Mouse (Mus musculus): Measurements from ENCODE around the gene Cd101.

Gene Cd101

DNA sequence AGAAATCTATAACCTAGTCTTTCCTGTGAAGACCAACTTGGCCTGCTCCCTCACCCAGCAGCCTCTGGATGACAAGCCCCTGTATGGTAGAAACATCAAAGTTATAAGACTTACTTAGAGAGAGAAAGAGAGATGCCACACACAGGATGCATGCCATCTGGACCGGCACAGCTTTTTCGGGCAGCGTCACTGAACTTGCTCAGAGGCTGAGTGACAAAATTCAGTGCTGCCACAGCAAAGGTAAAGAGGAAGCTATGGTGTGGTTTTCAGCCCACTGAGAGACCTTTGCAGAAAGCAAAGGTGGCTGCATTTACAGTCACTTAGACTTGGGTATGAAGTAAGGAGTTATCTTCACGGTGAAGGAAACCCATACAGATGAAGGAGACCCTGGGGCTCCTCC is at the start of gene Cd101:
Gene Cd101, minus strand, starts transcription at position 218 of the 400 bp plus-strand sequence.
- DNase-seq = no peak

DNA sequence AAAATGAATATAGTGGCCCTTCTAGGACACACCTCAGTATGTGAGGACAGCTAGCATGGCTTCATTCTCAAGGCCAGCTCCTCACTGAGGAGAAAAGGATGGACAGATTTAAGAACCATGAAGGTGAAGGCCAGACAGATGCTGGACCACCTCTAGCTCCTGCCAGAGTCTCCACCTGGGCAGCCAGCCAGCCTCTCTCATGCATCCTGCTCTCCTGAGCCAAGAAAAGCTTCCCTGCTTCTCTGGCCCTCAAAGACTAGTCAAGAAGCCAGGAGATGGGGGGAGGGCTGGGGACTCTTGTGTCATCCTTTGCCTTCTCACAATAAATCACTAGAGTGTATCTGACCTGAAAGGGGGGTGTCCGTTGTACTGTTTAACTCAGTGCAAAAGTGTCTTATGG is 49.0 kb upstream of the Cd101 start:
- peak; percentile 12 for DNase-seq

DNA sequence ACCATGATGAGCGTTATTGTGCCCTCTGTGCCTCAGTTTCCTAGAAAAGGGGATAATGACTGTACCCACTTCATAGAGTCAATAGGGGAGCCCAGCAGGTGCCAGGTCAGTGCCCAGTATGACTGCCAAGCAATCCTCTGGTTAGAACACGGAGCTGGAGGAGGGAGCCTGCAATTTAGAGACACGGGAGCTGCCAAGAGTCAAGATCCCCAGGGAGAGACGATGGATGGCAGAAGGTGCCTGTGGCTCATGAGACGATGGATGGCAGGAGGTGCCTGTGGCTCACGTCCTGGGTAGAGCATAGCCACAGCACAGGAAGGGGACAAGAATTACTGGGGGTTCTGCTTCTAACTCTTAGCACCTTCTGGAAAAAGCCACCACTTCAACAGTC is 48.3 kb upstream of the Cd101 start:
- DNase-seq = no peak

DNA sequence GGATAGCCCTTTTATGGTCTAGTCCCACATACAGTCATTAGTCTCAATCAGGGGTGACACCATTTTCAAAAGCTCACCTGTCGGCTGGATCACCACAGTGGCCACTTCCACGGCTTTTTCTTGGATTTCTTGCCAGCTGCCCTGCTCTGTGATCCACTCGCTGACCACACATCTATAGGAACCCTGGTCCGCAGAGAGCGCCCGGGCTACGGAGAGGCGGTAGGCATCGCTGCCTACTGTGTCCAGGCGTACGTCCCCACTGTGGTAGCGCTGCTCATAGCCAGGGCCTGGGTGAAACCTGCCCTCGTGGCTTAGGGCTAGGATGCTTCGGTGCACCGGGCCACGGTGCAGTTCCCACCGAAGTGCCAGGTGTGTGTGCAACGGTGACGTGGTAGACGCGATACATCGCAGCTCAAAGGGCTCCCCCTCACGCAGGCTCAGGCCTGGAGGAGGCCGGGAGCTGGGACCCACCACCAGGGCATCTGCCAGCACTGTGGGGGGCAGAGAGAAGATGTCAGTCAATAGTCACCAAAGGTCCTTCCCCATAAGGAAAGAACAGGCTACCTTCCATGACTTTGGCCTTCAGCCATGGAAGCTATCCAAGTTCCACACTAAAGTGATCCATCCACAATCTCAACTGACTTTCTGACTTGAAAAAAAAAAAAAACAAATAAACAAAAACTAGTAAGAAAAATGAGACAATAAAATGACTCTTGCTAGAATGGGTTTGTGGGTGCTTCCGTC is 47.8 kb upstream of the Cd101 start:
- peak; percentile 11 for DNase-seq

DNA sequence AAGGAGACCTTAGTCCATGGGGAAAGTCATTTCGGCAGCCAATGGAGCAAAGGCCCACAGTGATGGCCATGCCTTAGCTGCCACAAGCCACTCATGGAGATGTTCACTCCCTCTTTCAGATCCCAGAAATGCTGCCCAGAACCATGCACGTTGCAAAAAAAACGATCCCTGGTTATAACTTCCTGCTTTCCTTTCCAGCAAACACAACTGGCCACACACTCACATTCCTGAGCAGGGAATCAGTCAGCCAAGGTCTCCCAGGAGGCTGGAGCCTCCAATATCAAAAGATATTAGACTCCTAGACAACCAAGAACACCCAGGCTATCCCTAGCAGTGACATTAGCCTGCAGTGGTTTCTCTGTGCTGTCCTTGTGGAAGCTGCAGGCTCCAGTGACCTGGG is 46.5 kb upstream of the Cd101 start:
- DNase-seq = no peak

DNA sequence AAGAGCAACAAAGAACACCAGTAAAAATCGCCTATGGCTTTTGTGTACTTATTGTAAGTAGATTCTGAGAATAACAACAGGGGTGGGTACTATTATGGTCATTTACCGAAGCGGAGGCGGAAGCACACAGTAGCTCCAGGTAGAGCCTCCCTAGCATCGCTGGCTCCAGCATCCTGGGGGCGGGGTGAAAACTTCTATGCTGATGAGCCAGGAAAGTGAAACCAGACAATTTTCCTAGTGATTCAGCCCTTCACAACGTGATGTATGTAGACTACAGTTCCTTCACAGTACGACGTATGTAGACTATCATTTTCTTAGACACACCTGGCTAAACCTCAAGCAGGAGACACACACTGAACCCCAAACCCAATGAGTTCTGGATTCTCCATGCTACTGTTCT is 44.0 kb upstream of the Cd101 start:
- DNase-seq = no peak

DNA sequence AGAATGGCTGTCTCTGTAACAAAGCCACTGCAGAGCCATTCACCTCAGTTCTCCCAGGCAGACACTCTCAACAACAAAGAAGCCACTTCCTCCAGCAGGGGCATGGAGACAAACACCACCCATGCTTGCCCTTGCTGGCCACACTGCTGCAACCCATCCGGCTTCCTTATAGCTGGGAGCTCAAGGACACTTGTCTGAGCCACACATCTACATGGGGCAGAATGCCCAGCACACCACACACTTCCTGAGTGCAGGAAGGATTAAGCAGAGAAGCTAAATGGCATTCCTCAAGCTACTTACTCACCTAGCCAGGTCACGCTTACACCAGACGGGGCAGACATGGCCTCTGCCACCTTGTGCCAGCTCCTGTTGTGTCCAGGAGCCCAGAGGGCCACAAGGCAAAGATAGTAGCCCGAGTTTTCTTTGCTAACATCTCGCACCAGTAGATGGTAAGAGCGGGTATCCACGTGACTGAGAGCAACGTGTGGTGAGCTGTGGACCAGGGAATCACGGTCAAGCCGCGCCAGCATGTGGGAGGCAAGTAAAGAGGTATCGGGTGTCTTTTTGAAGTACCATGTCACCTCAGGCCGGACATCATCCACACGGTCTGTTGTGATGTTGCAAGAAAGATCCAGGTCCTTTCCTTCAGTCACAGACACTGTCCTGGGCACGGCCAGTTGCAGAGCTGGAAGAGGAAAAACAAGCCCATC is 43.3 kb upstream of the Cd101 start:
- DNase-seq = no peak

DNA sequence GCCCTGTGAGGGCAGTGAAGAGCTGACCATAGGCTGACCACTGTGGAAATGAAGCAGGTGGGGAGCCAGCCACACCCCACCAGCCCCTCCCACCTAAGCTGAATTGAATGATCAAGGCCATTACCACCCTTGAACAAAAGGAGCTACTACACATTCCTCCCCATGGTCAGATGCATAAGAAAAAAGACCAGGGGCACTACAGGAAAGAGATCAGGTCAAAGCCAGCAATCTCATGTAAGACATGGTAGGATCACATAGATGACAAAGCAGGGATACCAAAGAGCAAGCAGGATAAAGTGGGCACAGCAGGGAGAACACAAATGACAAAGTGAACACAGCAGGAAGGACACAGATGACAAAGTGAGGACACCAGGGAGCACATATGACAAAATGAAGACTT is 42.2 kb upstream of the Cd101 start:
- no peak for DNase-seq

DNA sequence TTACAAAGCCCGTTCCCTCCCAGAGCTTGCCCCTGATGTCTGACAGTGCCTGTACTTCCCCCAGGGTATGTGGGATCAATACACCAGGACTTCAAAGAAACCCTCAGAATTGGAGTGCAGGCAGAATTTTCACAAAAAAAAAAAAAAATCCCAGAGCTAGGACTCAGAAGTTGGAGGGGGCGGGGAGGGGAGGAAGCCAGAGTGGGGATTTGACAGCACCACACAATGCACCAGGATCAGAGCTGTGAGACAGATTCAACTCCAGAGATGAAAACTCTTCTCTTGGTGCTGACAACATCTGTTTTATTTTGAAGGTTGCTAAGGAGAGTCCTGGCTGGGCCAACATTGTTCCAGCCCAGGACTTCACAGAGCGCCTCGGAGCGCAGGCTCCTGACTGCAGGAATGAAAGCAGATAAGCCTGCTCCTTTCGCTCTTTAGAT is 41.5 kb upstream of the Cd101 start:
- no peak for DNase-seq

DNA sequence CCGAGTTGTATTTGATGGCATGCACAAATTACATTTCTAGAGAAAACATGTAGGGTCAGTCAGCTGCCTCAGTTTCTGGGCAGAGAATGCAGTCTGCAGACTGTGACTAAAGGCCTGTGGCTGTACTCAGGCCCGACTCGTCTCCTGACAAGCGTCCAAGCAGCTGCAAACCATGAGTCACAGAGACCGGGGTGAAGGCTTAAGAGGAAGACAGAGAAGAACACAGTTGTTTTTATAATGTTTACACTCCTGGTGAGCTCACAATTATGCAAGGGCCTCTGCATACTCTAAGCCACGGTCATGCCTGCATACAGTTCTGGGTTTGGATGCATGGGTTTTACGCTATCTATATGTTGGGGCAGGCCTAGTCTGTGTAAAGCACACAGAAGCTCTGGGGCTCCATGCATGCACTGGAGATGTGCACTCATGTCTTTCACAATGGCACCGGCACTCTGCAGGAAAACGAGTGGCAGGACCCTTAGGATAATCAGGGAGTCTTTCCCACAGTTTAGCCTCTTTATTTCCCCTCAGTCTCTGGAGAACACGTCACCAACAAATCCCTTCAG is 41.0 kb upstream of the Cd101 start:
- DNase-seq = no peak

DNA sequence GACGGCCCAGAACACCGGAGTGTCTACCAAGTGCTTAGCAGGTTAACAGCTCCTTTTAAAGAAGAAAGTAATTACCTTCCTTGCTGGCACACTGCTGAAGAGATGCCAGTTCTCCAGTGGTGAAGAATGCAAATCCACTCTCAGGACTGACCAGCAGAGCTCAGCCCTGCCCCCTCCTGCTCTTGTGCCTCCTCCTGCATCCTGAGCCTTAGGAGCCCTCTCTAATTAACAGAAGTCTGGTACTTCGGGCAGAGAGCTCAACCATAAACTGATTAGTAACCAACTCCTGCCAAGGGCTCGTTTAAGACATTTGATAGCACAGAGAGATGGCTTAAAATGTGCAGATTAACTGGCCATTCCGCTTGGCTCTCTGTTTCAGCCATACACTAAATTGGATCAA is 39.3 kb upstream of the Cd101 start:
- DNase-seq = no peak

DNA sequence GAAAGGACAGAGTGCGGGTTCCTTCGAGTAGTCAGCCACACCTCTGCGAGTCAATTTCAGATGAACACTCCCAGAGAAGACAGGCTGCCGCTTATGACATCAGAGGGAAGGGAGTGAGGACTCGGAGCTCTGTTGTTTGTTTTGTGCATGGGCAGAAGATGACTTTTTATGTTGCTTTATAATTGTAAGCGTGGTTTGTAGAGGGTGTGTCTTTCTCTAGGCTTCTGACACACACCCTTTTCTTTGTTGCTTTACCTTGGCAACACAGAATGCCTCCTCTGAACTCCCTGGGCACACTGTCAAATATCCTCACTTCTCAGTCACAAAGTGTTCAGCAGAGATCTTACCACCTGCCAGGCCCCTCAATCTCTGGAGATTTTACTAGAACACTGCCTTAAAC is 36.8 kb upstream of the Cd101 start:
- DNase-seq = no peak

DNA sequence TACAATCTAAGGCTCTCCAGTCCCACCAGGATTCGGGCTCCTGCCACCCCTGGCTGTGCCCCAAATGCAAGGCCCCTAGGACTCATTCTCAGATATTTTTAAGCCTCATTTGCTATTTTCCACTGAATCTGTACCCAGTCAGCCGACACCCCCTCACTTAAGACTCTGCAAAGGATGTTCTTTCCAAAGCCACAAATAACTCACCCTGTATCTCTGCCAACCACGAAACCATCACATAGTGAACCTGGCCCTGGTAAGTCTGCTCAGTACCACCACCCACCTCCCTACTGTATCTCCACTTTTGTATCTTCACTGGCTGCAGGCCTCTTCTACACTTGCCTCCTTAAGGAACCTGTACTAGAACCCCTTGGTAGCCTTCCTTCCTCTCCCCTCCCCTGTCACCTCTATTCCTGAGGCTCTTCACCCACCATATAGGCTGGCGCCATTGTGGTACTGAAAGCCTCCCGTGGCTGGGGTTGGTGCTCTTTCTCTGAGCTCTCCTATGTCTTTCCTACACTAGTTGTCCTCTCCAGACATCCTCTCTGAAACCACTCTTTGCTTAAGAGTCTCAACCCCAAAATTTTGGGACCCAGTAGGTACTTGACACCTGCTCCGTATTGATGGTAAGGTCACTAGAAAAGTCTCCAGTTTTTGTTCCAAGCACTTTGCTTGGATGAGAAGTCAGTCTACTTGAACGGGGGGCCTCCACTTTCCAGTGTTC is 32.7 kb upstream of the Cd101 start:
- no peak for DNase-seq

DNA sequence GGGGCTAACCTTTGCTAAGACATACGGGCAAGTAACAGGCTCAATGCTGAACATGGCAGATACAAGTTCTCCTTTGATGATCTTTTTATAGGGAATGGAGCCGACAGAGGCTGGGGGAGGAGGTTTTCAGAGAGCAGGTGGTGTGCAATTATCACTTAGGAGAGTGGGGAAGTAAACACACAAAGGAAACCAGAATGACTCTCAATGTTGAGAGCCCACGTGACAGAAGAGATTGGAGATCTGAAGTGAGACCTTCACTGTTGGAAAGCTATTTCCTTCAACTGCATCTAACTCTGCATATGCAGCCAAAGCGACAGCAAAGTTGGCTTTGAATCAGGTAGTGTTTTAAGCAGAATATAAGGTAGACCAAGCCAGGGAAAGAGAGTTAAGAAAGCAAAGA is 29.9 kb upstream of the Cd101 start:
- no peak for DNase-seq

DNA sequence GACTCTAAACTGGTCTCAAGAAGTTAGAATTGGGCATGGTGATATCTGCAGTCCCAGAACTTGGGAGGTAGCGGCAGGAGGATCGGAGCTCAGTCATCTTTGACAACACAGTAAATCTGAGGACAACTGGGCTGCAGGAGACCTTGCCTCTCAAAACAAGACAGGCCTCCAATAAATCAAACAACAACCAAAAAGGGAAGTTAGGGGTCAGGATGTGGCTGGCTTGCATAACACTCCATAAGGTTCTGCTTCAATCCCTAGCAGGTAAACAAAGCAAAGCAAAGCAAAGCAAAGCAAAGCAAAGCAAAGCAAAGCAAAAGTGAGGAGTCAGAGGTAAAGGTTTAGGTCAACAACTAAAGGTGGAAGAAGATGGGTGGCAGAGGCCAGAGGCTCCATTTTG is 28.8 kb upstream of the Cd101 start:
- no peak for DNase-seq

DNA sequence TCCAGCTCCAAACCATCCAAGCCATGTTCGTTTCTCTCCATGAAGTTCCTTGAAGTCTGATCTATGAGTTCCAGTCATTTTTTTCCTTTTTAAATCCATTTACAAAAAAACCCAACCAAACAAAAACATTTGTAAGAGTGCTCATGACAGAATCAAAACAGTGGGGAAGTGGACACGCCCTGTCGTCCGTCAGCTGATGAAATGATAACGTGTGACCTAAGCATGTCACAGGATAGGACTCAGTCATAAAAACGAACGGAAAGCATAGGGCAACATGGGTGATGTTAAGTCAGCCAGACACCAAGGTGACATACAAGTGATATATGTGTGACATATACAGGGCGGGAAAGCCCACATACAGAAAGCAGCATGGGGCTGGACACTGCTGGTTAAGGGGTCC is 25.9 kb upstream of the Cd101 start:
- DNase-seq = no peak

DNA sequence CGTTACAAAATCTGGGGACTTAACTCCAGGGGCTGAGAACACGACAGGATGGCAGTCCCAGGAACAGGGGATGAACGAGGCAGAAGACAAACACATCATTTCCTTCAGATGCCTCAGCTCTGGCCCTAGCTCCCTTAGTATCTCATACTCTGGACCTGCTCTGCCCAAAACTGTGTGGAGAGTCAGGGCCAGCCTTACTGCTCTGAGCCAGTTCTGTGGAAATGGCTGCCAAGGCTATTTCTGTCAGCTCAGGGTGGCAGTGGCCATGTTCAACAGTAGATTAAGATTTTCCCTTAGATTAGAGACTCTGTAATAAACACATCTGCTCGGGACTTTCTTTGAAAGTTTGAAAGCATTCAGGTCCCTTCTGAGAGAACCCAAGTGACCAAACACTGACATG is 22.2 kb upstream of the Cd101 start:
- no peak for DNase-seq

DNA sequence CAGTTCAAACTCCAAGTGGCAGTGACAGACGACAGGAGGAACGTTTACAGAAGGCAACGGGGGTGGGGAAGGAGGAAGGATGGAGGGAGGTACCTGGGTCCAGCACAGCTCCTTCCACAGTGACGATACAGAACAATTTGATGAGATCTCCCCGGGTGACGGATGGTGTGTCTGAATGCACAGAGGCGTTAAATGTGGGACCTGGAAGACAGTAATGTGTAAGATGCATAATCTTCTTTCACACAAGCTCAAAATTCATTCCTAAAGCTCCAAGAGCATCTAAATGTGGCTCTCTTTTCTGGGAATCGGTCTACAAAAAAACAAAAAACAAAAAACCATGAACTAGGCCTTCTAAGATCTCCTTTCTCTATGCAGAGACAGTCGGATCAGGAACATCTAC is 20.6 kb upstream of the Cd101 start:
- no peak for DNase-seq

DNA sequence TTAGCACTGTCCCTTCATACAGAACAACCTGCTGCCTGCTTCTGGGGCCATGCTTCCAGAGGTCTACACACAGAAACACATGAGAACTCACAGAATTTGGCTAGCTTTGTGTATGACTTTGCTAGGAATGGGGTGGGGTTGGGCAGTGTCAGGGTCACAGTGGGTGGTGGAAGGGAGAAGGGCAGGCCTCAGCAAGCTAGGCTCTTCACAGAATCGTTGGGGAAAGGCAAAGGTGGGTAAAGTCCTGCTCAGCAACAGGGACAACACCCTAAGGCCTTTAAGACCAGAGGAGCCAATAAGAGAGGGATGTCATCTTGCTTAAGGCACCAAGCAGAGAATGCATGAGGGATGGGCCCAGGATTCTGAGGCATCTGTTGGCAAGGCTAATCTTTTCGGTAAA is 19.4 kb upstream of the Cd101 start:
- DNase-seq = no peak

DNA sequence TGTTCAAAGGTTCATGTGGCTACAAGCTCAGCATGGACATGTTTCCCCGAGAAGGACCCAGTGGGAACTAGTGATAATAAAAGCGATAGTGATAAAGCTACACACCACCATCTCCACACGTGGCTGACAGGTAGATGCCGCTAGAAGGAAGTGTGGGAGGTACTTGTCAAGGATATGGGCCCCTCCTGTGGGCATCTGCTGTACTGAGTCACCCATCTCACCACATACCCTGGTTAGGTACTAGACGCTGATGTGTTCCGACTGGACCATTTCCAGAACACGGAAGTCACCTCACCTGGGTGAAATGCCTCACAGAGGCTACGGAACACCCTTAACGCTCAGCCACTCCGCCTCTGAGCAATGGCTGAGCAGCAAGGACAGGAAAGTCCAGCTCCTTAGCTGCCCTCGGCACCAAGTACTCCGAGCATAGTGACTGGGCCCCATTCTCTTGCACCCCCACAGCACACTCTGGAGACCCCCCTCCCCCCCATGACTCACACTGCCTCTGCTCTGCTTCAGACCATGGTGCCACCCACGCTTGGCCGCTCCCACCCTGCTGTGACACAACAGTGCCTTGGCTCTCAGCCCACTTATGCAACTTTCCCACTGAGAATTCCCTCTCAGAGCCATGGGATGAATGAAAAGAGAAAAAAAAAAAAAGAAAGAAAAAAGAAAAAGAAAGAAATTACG is 18.4 kb upstream of the Cd101 start:
- DNase-seq = peak; percentile 8

DNA sequence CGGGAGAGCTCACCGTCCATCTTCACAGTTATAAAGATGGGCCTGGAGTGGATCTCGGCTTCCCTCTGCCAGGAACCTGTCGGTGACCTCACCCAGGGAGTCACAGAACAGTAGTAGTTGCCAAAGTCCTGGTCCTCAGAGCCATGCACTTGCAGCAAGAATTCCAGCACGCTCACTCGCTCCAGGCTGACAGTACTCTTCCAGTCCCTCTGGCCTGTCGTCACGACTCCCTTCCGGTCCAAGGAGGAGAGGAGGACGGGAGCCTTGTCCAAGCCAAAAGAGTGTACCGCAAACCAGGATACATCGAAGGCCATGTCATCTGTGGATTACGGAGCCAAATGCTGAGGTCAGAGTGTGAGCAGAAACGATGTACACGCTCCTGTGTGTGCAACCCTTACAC is 16.1 kb upstream of the Cd101 start:
- no peak for DNase-seq

DNA sequence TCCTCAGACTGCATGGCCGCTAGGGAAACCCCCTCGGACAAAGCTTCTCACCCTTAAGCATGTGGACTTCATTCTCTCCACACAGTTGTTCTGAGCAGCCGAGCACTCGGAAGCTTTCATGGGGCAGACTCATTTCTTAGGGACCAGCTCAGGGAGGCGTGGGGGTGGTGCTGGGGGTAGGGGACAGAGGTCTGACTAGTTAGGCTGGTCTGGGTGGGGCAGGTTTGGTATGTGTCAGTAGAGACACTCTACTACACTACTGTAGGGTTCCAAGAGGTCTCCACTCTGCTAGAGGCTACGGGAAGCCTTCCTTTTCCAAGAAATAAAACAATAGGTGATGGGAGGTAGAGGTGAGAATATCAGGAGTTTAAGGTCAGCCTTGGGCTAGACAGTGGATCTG is 15.3 kb upstream of the Cd101 start:
- DNase-seq = no peak

DNA sequence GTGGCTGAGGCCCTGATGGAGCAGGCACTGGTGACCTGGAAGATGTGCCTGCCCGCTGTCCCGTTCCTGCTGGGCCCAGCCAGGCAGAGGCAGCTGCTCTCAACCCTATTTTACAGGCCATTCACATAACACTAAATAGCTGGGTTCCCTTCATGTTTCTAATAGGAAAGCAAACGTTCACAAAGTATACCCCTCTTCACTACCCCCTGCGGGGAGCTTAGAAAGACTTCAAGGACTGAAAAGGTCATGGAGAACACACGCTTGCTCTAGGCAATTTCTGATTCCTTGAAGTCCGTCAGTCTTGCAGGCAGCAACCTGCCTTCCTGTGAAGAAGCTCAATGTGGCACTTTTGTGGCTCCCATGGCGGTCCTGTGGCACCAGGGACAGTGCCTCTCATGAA is 12.6 kb upstream of the Cd101 start:
- DNase-seq = no peak

All from cerebellum, adult 11-12 months (tissue).